Mouse (Mus musculus): ENCODE results near the gene Olfr211. TPM values are rescaled to one million over a fixed set of nuclear protein-coding genes. Genes with fewer than 3 reads are reported as not detected.
"Not testable (repeated sequence)": the region's sequence is repeated elsewhere in the genome, so short reads cannot be mapped to it uniquely, and the experiment has no call there.

Olfr211 gene
- not detected for polyA plus RNA-seq (2017; shearing (Covaris generic))

DNA sequence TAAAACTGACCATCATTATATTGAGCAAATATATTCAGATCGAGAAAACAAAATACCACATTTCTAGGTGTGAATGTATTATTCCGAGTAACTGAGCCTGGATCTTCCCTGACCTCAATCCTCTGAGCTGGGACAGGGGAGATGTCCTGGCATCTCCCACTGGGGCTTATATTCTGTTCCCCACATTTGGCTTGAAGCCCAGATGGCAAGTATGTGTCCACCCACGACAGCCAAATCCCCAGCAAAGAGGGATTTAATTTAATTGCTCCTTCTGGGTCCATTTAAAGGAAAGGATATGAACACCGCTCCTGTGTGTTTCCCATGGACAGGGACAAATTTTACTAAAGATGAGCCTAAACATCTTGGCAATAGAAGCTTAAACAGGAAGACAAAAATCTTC, at the start of gene Olfr211:
Gene Olfr211, plus strand, starts transcription at position 301 of the 400 bp plus-strand sequence.
- ATAC-seq = no peak

DNA sequence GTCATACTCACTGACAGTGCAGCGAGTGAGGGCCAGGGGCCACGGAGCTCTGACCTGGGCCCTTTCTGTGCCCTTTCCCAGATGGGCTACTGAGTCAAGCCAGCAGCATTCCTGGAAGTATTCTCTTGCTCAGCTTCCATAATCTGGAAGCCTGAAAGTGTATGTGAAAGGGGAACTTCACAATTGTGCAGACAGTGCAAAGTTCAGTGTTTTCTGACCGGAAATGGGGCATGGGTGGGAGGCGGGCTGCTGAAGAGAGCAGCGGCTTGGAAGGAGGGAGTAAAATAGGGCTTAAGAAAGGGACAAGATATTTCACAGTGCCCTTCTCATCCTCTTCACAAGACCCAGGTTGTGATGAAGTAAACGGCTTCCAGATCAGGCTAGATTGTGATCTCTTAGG, 49.4 kb upstream of the Olfr211 start:
- no peak for ATAC-seq

DNA sequence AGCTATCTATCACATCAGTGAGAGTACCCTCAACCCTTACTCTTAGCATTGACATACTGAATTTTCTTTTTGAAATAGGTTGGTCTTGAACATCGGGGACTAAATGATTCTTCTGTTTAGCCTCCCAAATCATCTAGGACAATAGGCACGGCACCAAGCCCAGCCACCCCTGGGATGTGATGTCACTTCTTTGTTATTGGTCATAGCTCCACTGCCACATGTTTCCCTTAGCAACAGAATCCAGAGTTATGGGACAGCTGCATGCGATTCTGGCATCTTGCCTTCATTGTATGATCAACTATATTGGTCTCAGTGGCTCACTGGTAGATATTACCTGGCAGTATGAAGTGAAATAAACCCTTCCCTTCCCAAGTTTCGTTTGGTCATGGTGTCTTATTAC, 48.4 kb upstream of the Olfr211 start:
- ATAC-seq = no peak

DNA sequence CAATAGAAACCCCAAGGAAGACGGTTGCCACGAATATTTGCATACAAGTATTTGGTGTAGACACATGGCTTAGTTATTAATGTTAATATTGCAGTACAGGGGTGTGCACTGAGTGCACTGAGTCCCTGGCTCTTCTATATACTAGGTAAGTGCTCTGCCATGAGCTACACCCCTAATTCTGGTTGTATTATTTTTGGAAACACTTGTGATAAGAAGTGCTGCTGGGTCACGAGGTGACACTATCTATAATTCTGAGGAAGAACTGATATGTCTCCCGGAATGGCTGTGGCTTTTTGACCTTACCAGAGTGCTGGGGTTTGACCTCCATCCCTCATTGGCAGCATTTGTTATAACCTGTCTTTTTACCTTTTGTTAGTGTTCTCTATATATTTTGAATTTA, 48.0 kb upstream of the Olfr211 start:
- no peak for ATAC-seq

DNA sequence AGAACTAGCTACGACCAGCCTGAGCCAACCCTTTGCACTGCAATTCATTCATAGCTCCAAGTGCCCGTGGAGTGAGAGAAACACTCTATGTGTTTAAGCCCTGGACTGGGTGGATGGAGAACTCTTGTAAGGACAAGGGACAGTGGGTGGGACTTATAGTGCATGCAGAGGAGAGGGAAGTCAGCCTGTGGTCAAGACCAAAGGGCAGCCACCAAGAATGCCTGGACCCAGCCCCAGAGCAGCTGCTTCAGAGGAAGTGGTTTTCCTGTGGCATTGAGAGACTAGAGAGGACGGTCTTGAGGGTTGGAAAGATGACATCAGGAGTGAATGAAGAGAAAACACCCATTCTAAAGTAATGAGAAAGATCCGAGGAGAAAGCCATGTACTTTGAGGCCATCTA, 33.1 kb upstream of the Olfr211 start:
- ATAC-seq = no peak

DNA sequence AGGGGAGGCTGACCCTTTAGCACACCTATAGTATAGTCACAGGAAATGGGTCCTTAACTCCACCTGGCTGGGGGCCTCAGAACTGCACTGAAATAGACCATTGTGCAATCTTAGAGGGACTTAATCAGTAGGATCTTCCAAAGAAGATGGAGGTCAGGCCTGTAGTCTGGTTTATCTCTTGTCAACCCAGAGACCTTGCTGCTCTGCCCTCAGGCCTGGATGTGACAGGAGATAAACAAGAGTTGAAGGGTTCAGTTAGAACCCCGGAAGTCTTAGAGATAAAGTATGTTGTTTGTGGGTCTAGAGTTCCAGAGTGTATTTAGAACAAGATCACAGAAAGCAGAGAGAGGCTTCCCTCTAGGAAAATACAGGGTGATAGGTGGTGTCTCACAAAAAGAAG, 32.4 kb upstream of the Olfr211 start:
- no peak for ATAC-seq

DNA sequence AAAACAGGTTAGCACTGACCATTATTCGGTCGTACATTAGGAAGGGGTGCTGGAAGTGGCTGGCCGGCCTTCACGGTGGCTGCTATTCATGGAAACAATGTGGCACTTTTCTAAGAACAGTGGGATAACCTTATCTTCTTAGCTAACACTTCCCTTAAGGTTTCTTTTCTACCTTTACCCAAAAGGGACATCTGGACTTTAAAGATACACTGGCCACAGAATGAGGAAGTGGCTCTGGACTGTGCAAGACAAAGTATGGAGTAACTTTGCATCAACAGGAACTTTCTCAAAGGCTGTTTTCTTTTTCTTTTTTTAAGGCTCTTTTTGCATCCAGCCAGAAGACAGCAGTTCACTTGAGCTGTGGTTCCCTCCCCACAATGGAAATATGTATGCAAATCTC, 30.2 kb upstream of the Olfr211 start:
- no peak for ATAC-seq

DNA sequence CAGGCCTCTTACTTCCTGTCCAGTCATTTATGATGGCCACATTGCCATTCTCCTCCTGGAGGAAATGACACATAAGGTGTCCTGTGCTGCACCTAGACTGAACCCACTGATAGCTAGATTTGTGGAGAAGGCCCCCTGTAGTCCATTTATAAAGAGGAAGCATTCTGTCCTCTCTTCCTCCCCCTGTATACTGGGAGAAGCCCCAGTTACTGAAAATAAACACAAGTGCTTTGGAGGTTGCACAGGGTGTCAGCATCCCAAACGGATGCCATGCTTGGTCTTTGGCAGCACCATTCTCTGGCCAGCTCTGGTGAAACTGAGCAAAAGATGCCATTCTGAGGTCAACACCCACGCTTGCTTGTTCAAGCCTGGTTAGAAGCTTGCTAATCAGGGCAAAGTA, 29.7 kb upstream of the Olfr211 start:
- no peak for ATAC-seq

DNA sequence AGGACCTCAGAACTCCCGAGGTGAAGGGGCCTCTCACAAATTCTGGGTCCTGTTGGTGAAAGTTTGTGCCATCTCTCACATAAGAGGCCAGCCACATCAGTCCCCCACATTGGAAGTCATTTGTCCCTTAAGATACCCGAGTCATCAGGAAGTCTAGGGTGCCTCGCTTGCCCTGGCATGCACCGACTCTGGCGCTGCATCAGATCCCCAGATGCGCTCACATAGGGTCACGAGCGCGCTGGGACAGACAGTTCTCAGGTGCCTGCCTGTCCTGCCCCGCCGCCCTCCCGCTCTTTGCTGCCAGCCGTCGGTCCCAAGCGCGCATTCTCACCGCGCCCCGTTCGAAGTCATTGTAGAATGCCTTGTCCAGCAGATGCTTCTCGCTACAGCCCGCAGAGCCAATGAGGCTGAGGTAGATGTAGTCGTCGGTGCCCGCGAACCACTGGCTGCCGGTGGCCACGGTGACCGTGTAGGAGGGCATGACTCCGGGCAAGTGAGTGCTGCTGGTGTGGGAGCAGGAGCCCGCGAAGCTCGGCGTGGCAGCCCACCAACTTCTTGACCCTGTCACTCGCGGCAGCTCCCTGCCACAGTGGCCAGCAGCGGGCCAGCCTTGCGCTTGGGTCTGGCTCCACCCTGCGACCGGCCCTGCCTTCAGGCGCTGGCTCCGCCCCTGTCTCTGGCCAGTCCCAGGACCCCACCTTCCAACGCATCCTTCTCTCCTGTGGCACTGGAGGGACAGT, 28.2 kb upstream of the Olfr211 start, which contains the start of gene Alox5:
Gene Alox5, minus strand, starts transcription at position 635 of the 740 bp plus-strand sequence.
- no peak for ATAC-seq

DNA sequence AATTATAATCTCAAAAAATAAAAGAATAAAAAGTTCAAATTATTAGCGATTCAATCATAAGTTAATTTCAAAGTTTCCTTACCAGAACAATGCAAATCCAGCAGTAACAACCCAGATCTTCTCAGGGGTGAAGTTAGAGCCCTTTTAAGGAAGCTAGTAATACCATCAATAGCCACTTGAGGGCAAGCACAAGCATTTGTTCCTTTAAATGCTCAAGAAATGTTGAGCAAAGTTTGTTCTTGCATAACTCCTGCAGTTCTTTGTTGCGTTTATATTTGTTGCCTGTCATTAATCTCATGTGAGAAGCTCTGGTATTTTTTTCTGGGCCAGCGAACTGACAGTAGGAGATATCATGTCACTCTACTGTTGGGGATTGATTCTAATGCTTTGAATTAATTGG, 20.8 kb upstream of the Olfr211 start:
- no peak for ATAC-seq

DNA sequence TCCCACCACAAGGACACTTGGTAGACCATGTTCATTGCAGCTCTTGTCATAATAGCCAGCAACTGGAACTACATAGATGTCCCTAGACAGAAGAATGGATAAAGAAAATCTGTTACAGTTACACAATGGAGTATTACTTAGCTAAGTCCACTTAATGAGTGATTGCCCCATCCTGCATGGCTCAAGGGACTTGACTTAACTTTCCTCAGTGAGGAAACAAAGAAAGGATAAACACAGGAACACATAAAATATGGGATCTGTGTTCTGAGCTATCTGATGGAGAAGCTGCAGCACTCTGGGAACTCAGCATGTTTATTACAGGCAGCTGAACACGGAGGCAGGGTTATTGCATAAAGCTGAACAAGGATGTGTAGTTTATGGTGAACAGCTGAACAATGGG, 3.8 kb upstream of the Olfr211 start:
- ATAC-seq = no peak

DNA sequence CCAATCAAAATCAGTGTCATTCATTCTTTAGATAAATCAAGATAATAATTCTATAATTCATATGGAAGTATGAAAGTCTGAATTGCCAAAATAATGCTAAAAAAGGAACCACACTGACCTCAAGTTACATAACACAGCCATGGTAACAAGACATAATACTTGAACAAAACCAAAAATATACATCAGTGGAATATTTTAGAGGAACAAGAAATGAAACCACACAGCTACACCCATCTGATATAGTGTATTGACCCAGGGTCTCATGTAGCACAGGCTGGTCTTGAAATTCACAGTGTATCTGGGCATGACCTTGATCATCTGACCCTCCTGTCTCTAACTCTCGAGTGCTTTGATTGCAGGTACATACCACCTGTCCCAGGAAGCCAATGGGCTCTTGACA, 2.1 kb upstream of the Olfr211 start:
- no peak for ATAC-seq

DNA sequence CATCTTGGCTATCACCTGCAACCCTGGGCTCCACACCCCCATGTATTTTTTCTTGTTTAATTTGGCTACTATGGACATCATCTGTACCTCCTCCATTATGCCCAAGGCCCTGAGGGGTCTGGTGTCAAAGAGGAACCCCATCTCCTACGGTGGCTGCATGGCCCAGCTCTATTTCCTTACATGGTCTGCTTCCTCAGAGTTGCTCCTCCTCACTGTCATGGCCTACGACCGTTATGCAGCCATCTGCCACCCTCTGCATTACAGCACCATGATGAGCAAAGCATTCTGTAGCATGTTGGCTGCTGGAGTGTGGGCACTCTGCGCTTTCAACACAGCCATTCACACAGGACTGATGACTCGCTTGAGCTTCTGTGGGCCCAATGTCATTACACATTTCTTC, 4.9 kb downstream of the Olfr211 start:
- no peak for ATAC-seq

DNA sequence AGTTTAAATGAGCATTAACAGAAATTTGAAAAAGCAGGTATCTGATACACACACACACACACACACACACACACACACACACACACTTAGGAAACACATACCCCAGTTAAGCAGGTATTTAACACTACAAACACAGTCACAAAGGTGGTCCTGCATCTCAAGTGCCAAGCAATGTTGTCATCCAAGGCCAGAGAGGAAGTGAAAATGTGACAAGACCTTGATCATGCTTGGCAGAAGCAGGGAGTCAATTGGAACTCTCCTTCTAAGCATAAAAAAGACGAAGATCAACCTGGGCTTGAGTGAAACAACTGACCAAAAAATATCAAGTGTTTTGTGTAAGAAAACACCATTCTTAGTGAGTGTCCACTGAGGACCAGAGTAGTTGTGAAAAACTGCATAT, 7.1 kb downstream of the Olfr211 start:
- ATAC-seq = no peak

DNA sequence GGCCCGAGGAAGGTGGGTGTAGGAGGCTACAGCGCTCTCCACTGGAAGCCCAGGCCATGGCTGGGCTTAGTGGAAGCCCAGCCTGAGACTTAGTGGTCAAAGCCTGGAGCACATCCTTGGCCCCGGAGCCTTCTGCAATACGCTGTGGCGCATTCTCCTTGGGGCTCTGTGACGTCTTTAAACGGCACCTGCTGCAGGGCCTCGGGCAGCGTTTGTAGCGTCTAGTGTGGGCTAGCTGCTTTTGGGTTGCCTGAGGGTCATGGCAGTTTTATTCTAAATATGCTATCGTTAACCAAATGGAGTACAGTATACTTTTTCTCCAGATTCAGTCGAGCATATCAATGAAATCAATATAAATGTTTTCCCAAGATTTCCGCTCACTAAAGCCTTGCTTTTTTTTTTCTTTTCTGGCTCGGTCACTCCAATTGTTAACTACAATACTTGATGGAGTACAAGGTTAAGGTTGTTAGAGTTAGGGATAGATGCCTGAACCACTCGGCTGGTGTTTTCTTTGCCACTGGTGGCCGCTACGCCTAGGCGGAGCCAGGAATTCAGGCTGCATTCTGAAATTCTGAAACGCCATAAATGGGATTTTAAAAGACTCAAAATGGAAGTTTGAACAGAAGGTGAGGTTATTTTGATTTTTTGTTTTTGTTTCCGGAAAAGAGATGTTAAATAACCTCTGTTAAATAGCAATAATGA, 17.6 kb downstream of the Olfr211 start, which contains the start of gene Olfr212:
Gene Olfr212, plus strand, starts transcription at position 215 of the 702 bp plus-strand sequence.
- not testable (repeated sequence) for ATAC-seq

DNA sequence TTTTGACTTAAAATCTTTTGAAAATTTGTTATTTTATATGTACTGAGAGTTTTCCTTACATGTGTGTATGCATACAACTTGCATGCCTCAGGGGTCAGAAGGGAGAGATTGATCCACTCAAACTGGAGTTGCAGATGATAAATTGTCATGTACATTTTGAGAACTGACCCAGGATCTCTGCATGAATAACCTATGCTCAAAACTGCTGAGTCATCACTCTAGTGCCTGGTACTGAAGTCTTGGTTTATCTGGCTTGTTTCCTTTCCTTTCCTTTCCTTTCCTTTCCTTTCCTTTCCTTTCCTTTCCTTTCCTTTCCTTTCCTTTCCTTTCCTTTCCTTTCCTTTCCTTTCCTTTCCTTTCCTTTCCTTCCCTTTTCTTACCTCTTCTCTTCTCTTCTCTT, 25.9 kb downstream of the Olfr211 start:
- no peak for ATAC-seq

DNA sequence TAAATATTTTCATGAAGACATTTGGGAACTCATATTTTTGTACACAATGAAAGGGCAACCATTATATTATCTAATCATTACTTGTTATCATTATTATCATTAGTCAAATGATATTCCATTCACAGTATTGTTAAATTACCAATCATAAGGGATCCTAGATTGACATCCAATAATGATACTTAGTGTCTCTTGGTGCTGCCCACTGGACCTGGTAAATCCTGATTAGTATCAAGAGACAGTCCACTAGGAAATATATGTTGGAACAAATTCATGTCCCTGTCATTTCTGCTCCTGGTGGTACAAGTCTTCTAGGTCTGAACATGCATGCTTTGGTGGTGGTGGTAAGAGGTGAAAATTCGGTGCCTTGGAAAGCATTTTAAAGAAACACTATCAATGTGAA, 49.3 kb downstream of the Olfr211 start, which contains the start of gene Olfr213:
Gene Olfr213, plus strand, starts transcription at position 301 of the 400 bp plus-strand sequence.
- no peak for ATAC-seq

DNA sequence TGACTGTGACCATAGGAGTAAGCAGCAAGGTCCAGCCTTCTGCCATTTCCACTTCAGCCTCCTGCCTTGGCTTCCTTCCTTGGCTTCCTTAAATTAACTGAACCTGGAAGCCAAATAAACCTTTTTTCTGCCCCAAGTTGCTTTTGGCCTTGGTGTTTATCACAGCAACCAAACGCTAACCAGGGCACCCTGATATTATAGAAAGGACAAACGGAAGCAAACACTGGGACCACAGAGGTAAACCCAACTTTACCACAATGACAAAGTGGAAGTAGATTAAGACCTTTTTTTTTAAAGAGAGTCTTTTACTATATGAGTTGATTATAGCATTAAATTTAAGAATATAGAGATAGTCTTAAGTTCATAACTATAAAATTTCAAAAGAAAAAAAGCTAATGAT, 53.6 kb downstream of the Olfr211 start:
- ATAC-seq = no peak

Other genes with a start within 250 kb of the Olfr211 start
- gene Zfand4, start 224.9 kb upstream of the Olfr211 start, polyA plus RNA-seq (2017; shearing (Covaris generic)) = 1 to 10 TPM in 2 of 3 experiments, under 1 TPM in 1; 0.75 to 4.5 (median 2.4) TPM
- gene March8, start 151.1 kb upstream of the Olfr211 start, polyA plus RNA-seq (2017; shearing (Covaris generic)) = under 1 TPM in 1 of 3 experiments, not detected in 2; 0.56 TPM
- not detected for gene Alox5, start 27.9 kb upstream of the Olfr211 start, polyA plus RNA-seq (2017; shearing (Covaris generic))
- not detected for gene Olfr212, start 17.4 kb downstream of the Olfr211 start, polyA plus RNA-seq (2017; shearing (Covaris generic))
- gene Olfr213, start 49.4 kb downstream of the Olfr211 start, polyA plus RNA-seq (2017; shearing (Covaris generic)) = not detected
- under 1 TPM in 1 of 3 experiments, not detected in 2; 0.26 TPM for gene Gm5580, start 62.0 kb downstream of the Olfr211 start, polyA plus RNA-seq (2017; shearing (Covaris generic))
- not detected for gene Olfr214, start 65.1 kb downstream of the Olfr211 start, polyA plus RNA-seq (2017; shearing (Covaris generic))
- not detected for gene Olfr215, start 95.1 kb downstream of the Olfr211 start, polyA plus RNA-seq (2017; shearing (Covaris generic))
- 10 to 100 TPM; 32.2 to 36.2 (median 33.5) TPM for gene Zfp422, start 139.9 kb downstream of the Olfr211 start, polyA plus RNA-seq (2017; shearing (Covaris generic))
- gene Depp1, start 161.5 kb downstream of the Olfr211 start, polyA plus RNA-seq (2017; shearing (Covaris generic)) = not detected
- gene Rassf4, start 184.9 kb downstream of the Olfr211 start, polyA plus RNA-seq (2017; shearing (Covaris generic)) = 1 to 10 TPM; 1.6 to 3.9 (median 1.9) TPM
- under 1 TPM in 2 of 3 experiments, not detected in 1; 0.03 TPM for gene Tmem72, start 227.8 kb downstream of the Olfr211 start, polyA plus RNA-seq (2017; shearing (Covaris generic))

All from inflammation-experienced regulatory T-cells, adult 6 months (primary cell).